Mouse (Mus musculus) heart, adult 8-10 months (tissue): ENCODE results near the gene Pex26. TPM values are rescaled to one million over a fixed set of nuclear protein-coding genes. Genes with fewer than 3 reads are reported as not detected.
A peak's percentile ranks its signal among the peaks of the same experiment; 100 is the strongest.

ENCODE experiments used
- DNase-seq: peaks from one replicate; pipeline ENCODE4 v3.0.0; 2022; ENCODE audit warnings: low spot score
- total RNA-seq, 4 experiments: library from RNA; stranded (reverse); gene quantifications; 2 replicates each; pipeline ENCODE4 v1.2.4; 2022

The Pex26 gene
- total RNA-seq, 4 experiments from 2014 or later = 5.9 to 6.6 (median 6.3) TPM

DNA sequence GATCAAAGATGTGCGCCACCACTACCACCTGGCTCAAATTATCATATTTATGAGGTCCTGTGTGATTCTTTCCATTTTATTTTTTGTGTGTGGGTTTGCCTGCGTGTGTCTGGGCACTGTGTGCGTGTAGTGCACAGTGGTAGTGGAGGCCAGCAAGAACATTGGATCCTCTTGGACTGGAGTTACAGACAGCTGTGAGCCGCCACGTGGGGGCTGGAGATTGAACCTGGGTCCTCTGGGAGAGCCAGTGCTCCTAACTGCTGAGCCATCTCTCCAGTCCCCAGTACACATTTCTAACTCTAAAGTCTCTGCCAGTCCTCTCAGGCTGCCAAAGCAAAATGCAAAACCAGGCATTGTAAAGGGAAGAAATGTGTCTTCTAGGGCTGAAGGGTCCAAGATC, 23.0 kb downstream of the Pex26 start:
- no peak for DNase-seq

DNA sequence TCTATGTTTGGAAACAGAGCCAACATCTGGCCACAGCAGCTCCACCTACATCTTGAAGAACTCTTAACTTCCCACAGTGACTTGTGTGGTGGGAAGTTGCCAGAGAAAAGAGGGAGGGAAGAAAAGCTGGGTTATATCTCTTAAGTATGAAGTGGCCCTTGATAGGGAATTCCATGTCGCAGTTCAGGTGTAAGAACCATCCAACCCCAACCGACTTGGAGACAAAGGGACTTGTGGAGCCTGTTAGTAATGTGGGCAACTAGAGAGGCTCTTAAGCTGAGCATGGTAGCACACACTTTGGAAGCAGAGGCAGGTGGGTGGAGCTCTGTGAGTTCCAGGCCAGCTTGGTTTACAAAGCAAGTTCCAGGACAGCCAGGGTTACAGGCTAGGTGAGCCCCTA, 26.1 kb downstream of the Pex26 start:
- no peak for DNase-seq

DNA sequence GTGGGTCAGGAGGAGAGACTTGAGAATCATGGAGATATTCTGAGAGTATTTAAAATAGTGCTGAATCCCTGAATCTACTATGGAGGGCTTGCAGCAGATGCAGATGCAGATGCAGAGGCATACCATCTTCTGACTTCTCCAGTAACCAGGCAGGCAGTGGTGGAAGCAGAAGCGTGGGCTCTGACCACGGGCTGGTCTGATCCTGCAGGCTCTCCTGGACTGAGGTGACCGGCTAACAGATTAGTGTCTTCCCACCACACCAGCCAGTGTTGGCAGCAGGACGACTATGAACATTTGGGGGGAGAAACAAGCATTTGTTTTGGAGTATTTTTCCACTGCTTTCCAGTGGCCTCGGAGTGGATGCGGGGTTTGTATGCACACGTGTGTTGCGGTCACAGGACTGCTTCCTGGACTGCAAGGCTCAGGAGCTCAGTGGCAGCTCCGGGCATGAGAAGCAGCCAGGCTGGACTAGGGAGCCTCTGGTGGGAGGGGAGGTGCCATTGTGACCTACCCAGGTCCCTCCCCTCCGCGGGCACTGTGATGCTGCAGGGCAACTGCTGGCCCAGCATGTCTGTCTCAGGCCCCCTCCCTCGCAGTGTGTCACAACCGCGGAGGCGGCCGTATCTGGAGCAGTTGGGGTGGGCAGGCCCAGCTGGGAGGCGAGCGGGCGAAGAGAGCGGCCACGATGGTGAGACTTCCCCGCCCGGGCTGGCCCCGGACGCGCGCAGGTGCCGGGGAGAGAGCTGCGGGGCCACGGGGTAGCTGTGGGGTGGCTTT, 26.9 kb downstream of the Pex26 start, which contains the start of gene Tuba8:
Gene Tuba8 (plus strand): TSS at position 548 of the 777 bp plus-strand sequence.
- peak; percentile 60 for DNase-seq

DNA sequence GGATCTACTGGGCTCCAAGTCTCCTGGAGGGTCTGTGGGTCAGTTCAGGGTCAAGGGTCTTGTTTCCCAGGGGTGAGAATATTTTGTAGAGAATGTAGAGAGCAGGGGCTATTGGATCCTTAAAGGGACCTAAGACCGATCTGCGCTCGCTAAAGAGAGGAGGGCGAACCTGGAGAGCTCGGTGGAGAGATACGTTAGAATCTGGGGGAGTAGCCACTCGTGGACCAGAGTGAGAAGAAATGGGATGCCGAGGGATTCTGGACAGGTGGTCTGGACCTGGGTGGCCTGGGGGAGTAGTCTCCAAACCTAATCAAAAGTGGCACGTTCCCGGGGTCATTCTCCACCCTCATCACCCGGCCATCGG, 27.4 kb downstream of the Pex26 start:
- DNase-seq = no peak

DNA sequence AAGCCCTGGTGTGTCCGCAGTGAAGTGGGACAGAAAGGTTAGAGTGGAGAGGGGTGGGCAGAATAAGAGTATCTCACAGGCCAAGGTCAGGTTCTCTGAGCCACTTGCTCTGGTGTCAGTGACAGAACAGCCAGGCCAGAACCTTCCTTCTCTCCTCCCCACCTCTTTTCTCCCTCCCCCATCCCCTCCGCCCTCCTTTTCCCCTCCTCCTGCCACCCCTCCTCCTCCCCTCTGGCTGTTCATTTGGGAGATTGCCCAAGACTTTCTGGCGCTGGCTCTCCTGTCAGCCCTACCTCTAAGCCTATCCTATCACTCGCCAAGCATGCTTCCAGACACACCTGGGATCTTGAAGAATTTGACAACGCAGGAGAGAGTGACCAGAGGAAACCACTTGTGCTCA, 28.3 kb downstream of the Pex26 start:
- DNase-seq = peak; percentile 58

DNA sequence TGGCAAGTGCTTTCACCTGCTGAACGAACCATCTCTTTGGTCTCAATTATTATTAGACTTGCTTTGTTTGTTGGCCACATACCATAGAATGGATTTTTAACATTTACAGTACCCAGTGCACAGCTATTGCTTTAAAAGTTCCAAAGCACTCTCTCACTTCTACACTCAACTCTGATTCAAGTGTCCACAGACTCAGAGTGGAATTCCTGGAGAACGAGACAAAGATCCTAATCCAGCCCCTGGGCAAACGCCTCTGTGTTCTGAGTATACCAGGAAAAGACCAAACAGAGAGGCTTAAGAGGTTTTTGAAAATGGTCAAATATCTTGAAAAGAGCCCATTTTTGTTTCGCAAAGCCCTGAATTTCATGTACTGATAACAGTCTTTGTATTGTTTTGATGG, 29.5 kb downstream of the Pex26 start:
- no peak for DNase-seq

- DNase-seq = no peak
Observed at GRCm38 (mm10) chr6:121214221-121214620, 30.8 kb downstream of the Pex26 start.

DNA sequence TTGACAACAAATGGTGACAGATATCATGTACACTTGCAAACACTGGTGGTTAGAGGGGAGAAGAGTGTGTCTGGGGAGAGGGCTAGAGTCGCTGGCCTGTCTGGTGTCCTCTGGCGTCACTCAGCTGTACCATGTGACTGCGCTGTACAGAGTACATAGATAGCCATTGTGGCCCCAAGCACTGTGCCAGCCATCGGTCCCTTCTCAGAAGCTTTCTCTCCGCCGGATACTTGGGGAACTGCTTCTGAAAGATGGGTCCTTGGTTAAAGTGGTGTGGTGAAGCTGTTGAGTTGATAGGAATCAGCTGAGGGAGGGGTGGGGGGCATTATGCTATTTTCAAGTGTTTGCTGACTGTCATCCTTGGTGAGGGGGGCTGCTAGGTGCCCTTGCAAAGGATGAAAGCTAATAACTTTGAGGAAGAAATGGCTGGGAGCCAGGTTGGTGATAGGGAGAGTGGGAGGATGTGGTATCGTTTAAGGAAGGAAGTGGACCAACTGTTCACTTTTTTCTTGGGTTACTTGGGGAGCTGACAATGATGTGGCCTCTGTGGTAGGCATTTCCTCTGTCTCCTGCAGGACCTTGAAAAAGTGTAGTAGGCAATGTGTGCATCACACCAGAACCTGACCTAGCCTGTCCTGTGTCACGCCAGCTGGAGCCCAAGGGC, 31.3 kb downstream of the Pex26 start:
- DNase-seq = no peak

GRCm38 (mm10) chr6:121215336-121215735, 31.9 kb downstream of the Pex26 start:
- no peak for DNase-seq

GRCm38 (mm10) chr6:121215896-121216295, 32.4 kb downstream of the Pex26 start:
- DNase-seq = no peak

GRCm38 (mm10) chr6:121216589-121217255, 33.3 kb downstream of the Pex26 start:
- no peak for DNase-seq

DNA sequence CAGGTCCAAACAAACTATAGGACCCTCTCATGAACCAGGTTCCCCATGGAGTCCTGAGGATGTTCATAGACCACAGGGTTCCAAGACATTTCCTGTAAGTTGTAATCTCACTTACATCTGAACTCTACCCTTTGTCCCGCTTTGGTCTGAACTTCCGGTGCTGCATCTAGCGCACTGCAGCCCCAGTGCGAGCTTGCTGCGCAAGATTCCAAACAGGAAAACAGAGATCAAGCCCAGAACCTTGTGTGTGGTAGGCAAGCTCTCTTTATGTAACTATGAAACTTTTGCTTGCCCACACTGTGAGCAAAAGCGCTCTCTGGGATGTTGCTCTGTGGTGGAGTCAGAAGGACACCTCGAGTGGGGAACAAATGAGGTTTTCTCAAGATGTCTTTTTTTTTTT, 34.5 kb downstream of the Pex26 start:
- no peak for DNase-seq

DNA sequence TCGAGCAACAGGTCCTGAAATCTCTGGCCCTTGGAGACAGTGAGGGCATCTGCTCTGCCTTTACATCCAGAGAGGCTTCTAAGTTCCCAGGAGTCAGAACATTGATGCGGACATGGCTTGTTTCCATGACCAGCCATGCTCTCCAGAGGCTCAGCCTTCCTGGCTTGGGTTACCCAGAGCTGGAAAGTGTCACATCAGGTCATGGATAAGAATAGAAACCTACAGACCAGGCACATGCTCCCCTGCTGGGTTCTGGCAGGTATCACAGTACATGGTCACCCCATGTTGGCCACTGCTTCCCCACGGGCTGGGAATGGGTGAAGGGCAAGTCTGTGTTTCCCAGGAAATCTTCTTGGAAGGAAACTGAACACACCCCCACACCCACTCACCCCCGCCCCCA, 35.9 kb downstream of the Pex26 start:
- DNase-seq = peak; percentile 65

DNA sequence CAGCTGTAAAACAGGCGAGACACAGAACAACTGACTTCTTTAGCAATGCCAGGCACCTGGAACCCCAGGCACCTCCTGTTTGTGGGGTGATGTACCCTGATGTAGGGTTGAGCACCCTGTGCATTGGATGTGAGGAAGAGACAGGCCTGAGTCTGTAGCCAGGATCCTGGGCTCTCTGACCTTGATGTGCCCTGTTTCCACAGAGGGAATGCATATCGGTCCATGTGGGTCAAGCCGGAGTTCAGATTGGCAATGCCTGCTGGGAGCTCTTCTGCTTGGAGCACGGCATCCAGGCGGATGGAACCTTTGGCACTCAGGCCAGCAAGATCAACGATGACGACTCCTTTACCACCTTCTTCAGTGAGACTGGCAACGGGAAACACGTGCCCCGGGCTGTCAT, 36.7 kb downstream of the Pex26 start:
- no peak for DNase-seq

GRCm38 (mm10) chr6:121221876-121222597, 38.6 kb downstream of the Pex26 start:
- DNase-seq = no peak

GRCm38 (mm10) chr6:121223001-121223400, 39.5 kb downstream of the Pex26 start:
- DNase-seq = no peak

DNA sequence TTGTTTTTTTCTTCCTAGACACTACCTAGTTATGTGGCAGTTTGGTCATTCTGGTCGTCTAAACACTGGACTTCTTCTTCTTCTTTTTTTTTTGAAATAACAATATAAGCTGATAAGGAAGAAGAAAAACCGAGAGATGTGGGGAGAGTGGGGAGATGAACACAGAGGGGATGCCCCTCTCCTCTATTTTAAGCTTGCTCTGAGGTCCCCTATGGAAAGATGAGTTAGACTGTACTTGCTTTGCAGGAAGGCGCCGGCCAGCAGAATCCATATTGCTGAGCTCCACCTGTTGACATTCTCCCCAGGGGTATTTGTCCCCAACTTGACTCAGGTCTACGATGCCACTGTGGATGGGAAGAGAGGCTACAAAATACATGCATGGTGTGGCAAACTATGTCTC, 40.6 kb downstream of the Pex26 start:
- DNase-seq = no peak

GRCm38 (mm10) chr6:121224993-121225392, 41.5 kb downstream of the Pex26 start:
- no peak for DNase-seq

- DNase-seq = no peak
Observed at GRCm38 (mm10) chr6:121226043-121226442, 42.6 kb downstream of the Pex26 start.

GRCm38 (mm10) chr6:121226744-121227143, 43.3 kb downstream of the Pex26 start:
- DNase-seq = no peak

GRCm38 (mm10) chr6:121228421-121228820, 45.0 kb downstream of the Pex26 start:
- no peak for DNase-seq

DNA sequence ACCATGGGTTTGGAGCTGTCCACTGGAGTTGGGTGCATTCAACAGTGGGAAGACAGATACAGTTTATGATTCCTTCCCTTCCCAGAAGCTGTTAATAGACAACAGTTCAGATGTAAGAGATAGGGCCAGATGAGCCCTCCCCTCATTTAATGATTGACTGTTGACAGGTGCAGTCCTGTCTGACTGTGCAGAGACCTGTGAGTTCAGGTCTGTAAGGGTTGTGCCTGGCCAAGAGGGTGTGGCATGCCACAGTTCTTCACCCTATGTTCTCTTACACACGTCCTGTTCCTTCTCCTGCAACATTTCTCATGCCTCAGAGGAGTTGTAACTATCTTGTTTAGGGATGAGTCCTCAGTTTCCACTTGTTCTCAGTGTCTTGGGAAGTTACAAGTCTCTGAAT, 49.2 kb downstream of the Pex26 start:
- DNase-seq = no peak
